Mouse (Mus musculus) B cell, adult 2 months (primary cell): ENCODE measurements around the gene Rap1gap.

Source experiments
- DNase-seq, 2 experiments: peaks; one replicate each; pipeline ENCODE4 v3.0.0; 2022

The Rap1gap gene

DNA sequence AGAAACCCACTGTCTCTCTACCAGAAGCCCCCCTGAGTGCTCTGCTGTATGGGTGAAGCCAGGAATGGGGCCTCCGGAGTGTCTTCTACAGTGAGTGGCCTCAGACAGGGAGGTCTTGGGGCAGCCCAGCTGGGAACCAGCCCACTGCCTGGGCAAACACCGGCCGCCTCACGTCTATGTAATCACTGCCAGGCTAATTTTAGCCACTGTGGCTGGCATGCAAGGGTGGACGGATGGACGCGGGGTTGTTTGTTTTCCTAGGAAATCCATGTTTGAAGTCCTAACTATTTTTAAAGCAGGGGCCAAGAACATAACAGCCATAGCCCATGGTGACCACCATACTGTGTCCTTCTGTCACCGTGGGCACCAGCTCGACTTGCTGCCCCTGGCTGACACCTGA lies 85.6 kb downstream of the Rap1gap start:
- DNase-seq = no peak

DNA sequence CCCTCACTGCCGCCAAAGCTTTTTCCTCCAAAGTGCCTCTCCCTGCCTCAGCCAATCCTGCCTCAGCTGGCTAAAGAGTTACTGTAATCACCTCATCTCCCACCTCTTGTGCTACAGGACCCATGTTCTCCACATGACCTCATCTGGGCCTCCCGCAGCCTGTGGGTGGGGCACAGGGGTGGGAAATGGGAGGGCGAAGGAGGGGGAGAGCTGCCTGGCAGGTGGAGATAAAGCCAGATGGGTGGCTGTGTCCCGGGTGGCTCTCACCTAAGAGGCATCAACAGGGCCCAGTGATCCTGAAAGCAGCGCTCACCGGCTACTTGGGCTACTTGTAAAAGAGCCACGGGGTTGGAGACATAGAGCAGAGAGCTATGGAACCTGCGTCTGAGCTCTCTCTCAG lies 86.8 kb downstream of the Rap1gap start:
- DNase-seq = no peak

DNA sequence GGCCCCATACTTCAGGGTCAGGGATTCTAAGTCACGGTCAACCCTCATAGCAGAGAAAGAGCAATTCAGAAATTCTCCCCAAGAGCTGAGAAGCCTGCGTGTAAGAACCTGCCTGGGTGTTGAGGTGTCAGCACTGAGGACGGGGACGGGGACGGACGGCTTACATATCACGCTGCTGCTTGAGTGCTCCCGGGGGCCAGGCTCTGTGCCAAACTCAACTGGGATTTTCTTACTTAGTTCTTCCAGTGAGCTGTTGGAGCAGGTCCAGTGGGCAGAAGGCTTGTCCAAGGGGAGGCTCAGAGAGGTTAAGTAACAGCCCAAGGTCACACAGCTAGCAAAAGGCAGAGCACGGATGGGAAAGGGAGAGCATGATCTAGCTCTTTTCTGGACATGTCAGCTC lies 87.2 kb downstream of the Rap1gap start:
- no peak for DNase-seq

DNA sequence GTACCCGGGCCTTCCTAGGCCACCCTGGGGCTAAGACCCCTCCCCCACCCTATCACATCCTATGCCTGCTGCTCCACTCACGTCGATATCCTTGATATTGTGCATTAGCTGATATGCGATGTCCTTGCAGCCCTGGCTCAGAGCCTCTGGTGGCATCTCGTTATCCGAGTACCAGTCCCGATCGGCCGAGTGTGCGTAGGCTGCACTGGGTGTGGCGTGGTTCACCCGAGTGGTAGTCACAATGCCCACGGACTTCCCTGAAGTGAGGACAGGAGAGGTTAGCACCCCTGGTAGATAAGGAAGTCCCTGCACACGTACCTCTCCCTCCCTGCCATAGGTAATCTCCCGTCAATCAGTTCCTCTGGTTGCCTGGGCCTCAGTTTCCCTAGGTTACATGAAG lies 87.9 kb downstream of the Rap1gap start:
- DNase-seq = no peak

DNA sequence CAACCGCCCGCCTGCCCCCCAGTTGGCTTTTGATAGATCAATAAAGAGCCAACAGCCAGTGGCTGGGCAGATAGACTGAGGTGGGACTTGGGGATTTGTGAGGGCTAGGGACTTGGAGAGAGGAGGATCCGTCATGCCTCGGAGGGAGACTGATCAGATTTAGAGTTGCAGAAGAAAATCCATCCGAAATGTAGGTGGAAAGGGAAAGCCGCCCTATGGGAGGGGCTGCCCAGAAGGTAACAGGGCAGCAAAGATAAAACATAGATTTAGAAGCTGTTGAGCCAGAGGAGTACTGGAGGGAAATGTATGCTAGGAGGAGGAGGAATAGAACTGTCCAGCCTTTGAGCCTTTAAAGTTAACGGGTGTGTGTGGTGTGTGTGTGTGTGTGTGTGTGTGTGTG lies 88.7 kb downstream of the Rap1gap start:
- DNase-seq = no peak

DNA sequence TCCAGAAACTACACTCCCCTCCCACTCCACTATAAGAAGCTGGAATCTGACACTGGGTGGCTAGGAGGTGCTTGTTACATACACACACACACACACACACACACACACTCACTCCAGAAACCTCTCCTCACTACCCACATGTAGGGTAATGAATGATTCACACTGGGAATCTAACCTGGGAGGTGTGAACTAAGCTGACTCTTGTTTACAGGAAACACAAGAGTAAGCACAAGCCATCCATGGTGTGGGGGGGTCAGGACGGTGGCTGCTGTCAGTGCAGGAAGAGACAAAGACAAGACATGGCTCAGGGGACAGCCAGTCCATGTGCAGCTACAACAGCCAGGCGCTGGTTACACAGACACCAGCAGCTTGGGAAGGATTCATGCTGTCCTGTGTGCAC lies 89.9 kb downstream of the Rap1gap start:
- DNase-seq = no peak

DNA sequence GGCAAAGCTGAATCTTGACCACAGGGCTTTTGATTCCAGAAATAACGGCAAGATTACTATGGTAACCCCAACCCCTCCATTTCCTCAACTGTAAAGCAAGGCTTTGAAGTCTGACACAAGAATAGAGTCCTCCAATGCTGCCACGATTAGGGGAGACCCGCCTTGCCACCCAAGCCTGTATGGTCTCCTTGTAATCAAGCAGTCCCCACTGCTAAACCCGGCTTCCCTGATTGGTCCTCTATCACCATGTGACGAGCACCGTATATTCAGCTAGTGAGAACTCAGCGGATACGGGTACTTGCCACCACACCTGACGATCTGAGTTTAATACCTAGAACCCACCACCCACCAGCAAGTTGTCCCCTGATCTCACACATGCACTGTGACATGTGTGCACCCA lies 98.4 kb downstream of the Rap1gap start:
- no peak for DNase-seq

DNA sequence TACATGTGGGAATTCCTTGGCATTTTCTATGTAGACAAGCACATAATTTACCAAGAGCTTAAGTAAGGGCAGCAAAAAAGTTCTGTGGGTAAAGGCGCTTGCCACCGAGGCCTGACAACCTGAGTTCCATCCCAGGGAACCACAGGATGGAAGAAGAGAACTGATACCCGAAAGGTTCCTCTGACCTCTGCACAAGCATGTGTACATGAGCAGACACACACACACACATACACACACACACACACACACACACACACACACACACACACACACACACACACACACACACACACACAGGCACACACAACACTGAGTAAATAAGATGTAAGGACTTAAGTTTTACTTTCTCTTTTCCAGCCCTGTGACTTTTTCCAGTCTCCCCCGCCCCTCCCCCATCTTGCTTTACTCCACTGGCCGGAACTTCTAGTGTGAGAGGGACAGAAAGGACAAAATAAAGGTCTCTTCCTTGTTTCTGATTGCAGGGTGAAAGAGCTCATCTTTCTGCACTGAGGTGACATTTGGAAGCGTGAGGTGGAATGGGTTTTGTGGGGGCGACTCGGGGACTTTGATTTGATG lies 99.5 kb downstream of the Rap1gap start:
- peak; percentile 17 to 34 for DNase-seq

DNA sequence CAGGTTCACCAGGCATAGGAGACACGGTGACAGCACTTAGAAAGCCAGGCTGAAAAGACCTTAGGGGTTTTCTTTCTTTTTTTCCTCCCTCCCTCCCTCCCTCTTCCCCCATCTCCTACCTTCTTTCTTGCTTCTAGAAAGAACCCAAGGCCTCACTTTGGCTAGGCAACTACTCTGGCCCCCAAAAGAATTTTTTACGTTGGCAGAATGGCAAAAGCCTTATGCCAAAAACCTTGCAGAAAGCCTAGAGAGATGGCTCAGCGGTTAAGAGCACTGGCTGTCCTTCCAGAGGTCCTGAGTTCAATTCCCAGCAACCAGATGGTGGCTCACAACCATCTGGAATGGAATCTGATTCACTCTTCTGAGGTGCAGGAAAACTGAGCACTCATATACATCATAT lies 100.1 kb downstream of the Rap1gap start:
- DNase-seq = no peak

DNA sequence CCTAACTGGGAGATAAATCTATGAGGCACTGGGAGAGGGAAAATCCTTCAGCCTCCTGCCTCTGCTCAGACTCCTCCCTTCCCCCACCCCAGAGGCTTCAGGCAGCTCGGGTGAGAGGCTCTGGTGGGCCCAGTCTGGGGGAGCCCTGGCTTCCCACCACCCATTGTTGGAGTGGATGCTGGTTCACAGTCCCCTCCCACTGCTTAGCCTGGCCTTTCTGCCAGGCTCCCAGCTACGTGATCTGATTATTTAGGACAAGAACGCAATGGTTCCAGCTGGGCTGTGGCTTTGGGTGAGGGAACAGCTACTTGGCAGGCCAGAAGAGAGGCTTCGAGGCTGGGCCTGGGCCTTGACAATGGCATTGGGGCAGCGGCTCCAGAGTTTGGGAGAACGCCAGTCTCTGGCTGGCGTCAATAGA lies 101.0 kb downstream of the Rap1gap start:
- DNase-seq = no peak

DNA sequence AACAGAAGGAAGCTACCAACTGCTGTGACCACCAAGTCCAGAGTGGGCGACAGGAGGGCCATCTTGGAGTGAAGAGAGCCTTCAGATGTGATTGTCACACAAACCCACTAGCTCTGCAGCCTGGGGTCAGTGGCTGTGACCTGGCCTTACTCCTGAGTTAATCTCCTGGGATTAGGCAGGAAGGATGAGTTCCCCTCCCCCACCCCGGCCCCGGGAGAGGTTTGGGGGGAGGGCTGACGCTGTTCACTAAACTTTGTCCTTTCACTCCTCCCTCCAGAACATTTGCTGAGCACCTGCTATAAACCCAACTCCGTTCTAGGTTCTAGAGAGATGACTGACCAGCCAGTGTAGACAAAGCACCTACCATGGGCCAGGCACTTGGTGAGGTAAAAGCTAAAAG lies 101.8 kb downstream of the Rap1gap start:
- DNase-seq = no peak

DNA sequence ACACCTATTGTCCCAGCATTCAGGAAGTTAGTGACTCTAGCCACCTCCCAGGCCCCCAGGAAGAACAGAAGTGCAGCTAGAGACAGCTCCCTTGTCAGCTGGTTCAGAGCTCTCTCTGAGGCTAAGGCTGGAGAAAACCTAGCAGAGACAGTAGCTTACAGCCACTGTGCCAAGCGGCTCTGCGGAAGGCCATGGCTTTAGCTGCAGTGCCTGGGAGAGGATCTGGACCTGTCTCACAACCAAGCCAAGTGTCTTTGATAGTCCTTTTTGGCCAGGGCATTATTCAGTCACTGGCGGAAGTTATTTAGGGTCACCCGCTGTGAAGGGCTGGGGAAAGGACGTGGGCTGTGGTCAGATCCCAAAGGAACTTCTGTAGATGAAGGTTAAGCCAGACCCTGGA lies 103.9 kb downstream of the Rap1gap start:
- no peak for DNase-seq

DNA sequence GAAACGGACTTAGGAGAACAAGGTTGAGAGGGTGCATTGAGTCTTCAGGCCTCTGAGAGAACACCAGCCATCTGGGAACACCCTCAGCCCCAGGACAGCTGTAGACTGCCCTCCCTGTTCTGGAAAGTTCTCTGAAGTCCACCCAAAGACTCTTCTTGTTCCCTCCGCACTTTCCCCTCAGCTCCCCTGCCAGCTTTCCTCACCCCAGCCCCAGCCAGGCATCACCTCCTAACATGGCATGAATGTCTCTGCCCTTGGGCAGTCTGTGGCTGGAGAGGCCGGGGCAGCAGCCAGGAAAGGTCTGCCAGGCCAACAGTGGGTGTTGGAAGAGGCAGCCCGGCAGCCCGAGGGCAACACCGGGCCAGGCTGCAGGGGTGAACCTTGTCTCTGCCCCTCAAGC lies 104.3 kb downstream of the Rap1gap start:
- no peak for DNase-seq

DNA sequence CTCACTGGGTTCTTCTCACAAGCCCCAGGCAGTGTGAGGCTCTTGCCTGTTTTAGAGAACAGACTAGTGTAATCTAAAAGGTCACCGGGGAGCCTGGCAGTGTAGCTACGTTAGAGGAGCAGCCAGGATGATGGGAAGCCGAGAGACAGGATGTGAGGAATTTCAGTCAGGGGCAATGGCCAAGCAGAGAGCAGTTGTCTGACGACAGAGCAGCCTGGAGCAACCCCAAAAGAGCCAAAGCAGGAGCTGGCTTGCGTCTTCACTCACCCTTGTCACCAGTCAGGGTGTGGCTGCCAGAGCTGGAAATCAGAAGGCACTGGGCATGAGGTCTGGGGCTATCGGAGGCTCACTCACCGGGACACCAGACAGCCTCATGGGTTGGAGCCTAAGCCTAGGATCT lies 105.1 kb downstream of the Rap1gap start:
- DNase-seq = no peak

DNA sequence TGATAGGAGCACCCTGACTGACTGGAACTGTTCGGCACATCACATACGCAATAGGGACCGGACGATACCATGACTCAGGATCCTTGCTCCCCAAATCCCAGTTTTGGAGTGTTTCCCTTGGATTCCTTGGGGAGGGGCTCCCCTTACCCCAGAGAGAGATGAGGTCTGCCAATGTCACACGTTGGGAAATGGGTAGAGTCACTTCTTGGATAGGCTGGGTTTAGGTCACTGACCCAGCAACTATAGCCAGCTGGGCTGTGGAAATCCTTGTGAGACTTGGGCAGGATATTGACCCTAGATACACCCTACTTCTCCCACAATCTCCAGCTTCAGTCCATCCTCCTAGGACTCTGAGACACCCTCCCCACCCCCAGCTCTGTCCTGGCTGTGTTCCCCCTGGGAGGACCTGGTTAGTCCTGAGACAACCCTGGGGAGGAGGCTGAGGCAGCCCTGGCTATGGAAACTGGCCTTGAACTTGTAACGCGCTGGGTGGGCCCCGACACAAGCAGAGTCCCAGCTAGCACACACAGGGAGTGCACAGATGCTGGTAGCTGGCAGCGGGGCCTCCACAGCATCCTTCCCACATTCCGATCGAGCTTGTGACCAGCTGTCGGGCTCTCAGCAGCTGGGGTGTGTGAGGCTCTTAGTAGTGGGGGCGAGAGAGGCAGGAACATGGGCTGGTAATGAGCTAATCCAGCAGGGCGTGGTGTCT lies 106.5 kb downstream of the Rap1gap start:
- DNase-seq = no peak

DNA sequence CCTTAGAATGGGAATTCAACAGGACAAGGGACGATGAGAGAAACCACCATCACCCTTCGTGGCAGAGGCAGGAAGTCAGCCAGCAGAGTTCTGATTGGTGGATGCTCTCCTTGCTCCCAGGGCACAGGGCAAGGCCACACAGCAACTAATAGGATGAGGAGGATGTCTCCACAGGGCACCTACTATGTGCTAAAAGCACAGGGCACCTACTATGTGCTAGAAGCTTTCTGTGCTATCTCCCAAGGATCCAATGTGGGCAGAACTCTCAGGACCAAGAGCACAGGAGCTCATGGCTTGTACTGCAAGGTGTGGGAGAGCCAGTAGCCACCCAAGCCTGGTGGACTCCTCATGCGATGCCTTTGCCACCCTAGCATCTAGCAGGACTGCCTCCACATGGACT lies 107.2 kb downstream of the Rap1gap start:
- no peak for DNase-seq

DNA sequence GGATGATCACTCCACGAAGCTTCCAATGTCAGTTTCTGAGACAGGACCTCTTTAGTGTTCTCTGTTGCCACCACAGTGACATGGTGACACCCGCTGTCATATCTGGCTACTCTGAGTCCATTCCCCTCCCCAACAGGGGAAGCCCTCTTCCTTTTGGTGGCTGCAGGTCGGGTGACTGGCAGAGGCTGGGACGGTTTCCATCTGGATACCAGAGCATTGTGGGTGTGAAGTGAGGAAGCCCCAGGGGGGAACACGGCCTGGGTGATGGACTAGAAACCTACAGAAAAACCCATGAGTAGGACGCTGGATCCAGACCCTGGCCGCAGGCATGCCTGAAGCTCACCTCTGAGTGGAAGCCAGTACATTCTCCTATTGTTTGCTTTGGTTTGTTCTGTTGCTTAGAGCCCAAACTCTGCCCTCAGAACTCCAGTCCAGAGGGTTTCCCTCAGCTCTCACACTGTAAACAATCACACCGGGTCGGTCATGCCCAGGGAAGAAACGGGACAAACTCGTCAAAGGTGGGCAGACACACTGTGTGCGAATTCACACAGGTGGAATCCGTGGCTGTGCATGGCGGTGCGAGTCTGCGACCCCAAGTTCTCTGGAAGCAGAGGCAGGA lies 108.0 kb downstream of the Rap1gap start:
- DNase-seq = no peak

DNA sequence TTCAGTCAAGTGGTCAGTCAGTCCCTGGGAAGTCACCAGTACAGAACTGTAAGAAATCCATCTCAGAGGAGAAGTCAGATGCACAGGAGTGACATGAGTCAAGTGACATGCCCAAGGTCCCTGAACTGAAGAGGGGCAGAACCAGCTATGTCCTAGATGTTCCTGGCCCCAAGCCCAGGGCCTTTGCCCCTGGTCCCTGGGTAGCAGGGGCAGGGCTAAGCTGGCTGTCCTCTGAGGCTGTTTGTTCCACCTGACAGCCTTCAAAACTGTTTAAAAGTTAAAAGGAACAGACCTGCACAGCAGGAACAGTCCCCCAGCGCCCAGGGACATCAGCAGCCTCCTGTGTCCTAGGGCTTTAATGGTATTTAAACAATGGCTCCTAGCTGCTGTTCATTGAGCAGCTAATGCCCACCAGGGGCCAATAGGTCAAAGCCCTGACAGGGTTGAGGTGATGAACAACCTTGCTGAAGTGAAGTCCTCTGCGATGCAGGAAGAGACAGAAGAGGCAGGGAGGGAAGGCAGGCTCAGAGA lies 108.9 kb downstream of the Rap1gap start:
- no peak for DNase-seq

DNA sequence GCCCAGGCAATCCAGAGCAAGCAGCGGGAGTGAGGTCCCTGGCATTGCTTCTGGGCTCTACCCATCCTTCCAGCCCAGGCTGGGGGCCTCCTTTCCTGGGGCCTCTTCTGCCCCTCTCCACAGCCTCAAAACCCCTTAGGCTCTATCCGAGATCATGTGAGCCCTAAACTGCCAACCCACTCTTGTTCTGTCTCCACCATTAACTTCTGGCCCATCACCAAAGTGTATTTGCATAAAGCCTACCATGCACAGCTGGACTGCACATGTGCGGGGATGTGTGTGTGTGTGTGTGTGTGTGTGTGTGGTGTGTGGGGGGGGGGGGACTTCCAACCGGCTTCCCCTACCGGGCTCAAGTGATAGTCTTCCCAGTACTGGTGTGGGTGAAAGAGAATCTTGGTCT lies 109.5 kb downstream of the Rap1gap start:
- peak; percentile 60 for DNase-seq

DNA sequence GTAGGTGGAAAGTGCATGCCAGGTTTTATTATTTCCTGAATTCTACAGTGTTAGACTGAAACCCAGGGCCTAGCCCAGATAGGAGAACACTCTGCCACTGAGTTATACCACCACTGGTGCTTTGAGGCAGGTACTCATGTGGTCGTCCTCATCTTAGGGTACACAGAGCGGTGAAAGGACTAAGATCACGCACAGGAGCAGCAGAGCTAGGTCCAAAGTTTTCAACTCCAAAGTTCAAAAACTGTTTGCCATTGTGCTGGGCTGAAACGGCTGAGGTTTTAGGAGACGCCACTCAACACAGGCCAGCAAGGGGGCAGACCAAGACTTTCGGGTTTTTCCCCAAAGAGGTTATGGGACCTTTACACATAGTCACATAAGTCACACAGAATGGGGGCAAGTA lies 110.0 kb downstream of the Rap1gap start:
- no peak for DNase-seq

DNA sequence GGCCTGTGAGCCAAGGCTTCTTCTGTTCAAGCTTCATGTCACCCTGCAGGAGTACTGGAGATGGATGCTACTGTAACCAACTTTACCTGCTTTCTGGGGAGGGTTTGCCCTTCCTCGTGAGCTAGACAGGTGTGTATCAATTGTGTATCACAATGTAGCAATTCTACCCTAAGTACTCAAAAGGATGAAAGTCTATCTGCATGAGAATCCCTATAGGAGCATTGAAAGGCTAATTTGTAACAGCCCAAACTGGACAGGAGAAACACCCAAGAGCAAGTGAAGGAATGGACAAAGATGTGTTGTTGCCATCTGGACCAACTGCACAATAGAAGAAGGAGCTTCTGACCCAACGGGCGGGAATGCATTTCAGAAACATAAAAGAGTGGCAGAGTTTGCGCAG lies 113.3 kb downstream of the Rap1gap start:
- DNase-seq = no peak

DNA sequence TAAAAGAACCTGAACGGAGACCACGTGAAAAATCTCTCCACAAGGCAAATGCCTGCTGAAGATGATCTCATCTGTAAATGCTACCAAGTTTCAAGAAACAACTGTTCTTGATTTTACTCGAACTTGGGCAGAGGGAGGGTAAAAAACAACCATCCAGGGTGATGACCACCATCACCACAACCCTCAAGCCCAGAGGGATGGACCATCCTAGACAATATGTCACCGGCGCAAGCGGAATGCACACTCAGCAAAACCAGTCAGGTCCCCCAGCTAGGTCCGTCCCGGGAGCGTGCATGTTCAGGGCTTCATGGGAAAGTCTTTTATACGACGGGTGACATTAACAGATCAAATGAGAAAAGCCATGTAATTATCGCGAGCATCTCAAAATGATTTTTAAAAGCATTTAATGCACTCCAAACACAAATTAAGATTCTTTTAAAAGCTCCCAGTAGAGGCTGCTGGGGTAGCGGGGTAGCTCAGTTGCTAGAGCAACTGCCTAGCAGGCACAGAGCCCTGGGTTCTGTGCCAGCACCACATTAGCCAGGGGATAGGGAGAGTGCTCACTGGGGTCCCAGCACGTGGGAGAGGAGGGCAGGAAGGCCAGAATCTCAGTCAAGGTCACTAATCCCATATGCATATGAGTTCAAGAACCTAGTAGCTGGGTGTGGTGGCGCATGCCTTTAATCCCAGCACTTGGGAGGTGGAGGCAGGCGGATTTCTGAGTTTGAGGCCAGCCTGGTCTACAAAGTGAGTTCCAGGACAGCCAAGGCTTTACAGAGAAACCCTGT lies 114.1 kb downstream of the Rap1gap start:
- no peak for DNase-seq
